Mouse (Mus musculus): ENCODE measurements around the gene Pigk.
"Not testable (repeated sequence)": the region's sequence is repeated elsewhere in the genome, so short reads cannot be mapped to it uniquely, and the experiment has no call there.

- not testable (repeated sequence) for TF ChIP-seq CTCF (IDR thresholded peaks at IDR 0.05; ENCODE audit: low read depth); EP300 (optimal IDR thresholded peaks at IDR 0.05)
Measured at GRCm38 (mm10) chr3:152701536-152701935, 12.4 kb upstream of the Pigk start.

Measured in stomach, postnatal 0 days (tissue).